Mouse (Mus musculus) c-Kit-positive CD71-negative TER-119-negative erythroid progenitor cells, embryonic 14.5 days (primary cell): ENCODE measurements around the gene Map2k3.

Source experiments
- DNase-seq: peaks from one replicate; pipeline ENCODE4 v3.0.0-alpha.2; 2013; ENCODE audit warnings: low read depth

Gene Map2k3

GRCm38 (mm10) chr11:60927264-60927663 is 4.6 kb upstream of the Map2k3 start:
- DNase-seq = peak; percentile 95

GRCm38 (mm10) chr11:60930724-60931281 is 1.0 kb upstream of the Map2k3 start:
- DNase-seq = no peak

GRCm38 (mm10) chr11:60931282-60931868 is 458 bp upstream of the Map2k3 start:
- DNase-seq = no peak

- no peak for DNase-seq
Observed at GRCm38 (mm10) chr11:60932503-60933020, 729 bp downstream of the Map2k3 start.

- DNase-seq = no peak
Observed at GRCm38 (mm10) chr11:60933178-60933930, 1.5 kb downstream of the Map2k3 start.

- no peak for DNase-seq
Observed at GRCm38 (mm10) chr11:60934795-60935194, 3.0 kb downstream of the Map2k3 start.

GRCm38 (mm10) chr11:60935326-60935974 is 3.6 kb downstream of the Map2k3 start:
- peak; percentile 79 for DNase-seq

- DNase-seq = no peak
Observed at GRCm38 (mm10) chr11:60935975-60936373, 4.1 kb downstream of the Map2k3 start.

GRCm38 (mm10) chr11:60937611-60938010 is 5.8 kb downstream of the Map2k3 start:
- DNase-seq = no peak

GRCm38 (mm10) chr11:60939487-60939886 is 7.7 kb downstream of the Map2k3 start:
- no peak for DNase-seq

GRCm38 (mm10) chr11:60940501-60940900 is 8.7 kb downstream of the Map2k3 start:
- no peak for DNase-seq

GRCm38 (mm10) chr11:60941370-60941769 is 9.5 kb downstream of the Map2k3 start:
- no peak for DNase-seq

- no peak for DNase-seq
Observed at GRCm38 (mm10) chr11:60942263-60943015, 10.6 kb downstream of the Map2k3 start.

- no peak for DNase-seq
Observed at GRCm38 (mm10) chr11:60945003-60945402, 13.2 kb downstream of the Map2k3 start.

- no peak for DNase-seq
Observed at GRCm38 (mm10) chr11:60951896-60952295, 20.1 kb downstream of the Map2k3 start.

- DNase-seq = no peak
Observed at GRCm38 (mm10) chr11:60952362-60952761, 20.5 kb downstream of the Map2k3 start.

- no peak for DNase-seq
Observed at GRCm38 (mm10) chr11:60952986-60953385, 21.2 kb downstream of the Map2k3 start.

- peak; percentile 81 for DNase-seq
Observed at GRCm38 (mm10) chr11:60953803-60954202, 22.0 kb downstream of the Map2k3 start.

- DNase-seq = no peak
Observed at GRCm38 (mm10) chr11:60954255-60955104, 22.6 kb downstream of the Map2k3 start.

GRCm38 (mm10) chr11:60955621-60956383 is 24.0 kb downstream of the Map2k3 start:
- no peak for DNase-seq
